Mouse (Mus musculus): ENCODE results near the gene Pcna. TPM values are rescaled to one million over a fixed set of nuclear protein-coding genes. Genes with fewer than 3 reads are reported as not detected.
"Not testable (repeated sequence)": the region's sequence is repeated elsewhere in the genome, so short reads cannot be mapped to it uniquely, and the experiment has no call there.

The Pcna gene
- total RNA-seq (2021), result 10 to 100 TPM; 41.0 to 49.3 TPM

DNA sequence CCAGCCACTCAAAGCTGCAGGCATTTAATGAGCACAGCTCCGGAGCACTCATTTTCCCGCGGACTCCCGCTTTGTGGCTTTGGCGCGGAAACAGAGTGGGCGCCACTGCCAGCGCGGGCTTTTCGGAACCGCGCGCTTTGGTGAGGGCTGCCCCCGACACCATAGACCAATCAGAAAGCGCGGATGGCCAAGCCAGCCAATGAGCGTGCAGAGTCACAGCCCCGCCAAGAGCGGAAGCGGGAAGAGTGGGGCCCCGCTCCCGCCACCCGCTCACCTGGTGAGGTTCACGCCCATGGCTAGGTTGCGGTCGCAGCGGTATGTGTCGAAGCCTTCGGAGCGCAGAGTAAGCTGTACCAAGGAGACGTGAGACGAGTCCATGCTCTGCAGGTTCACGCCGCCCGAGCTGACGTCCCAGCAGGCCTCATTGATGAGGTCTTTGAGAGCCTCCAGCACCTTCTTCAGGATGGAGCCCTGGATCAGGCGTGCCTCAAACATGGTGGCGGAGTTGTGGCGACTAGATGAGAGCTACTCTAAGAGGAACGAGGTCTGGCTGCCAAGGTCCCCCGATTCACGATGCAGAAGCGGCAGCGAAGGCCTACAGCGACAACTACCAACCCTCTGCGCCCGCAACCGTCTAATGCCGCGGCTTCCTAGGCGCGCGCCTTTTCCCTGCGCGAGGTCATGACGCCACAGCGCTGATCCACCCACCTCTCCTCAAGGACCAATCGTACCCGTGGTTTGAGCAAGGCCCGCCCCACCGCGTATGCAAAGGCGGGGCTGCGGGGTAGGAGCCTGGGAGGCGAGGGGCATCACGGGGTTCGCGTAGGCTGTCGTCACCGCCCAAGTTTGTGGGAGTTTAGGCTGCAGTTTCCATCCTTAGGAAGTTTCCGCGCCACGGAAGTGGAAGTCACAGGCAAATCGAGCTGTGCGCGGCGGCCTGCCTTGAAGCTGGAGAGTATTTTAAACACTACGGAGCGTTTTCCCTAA lies at the start of gene Pcna:
Pcna (minus strand) TSS at position 773 of the 987 bp plus-strand sequence.
- intact Hi-C loops (cut with DNase I), result no loop called here
- peak; percentile 95 to 96 for DNase-seq (ENCODE audit: low spot score in 2 of 2)

DNA sequence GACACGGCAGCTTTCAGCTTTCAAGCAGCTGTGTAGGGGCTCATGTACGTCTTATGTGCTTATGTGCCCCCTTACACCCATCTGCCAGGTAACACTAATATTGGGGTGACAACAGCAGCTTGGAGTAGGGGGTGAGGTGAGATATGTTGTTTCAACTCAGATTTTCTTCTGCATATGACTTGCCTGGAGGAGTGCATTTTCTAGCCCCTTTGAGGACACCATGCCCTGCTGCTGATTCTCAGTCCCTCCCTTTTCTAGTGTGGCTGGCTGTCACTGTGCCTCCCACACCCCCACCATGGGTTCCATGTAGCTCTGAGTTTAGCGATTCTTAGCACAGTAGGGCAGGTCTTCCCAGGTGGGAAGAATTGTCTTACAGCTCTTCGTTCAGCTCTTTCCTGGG lies 48.3 kb upstream of the Pcna start:
- intact Hi-C loops (cut with DNase I), result no loop called here
- DNase-seq (ENCODE audit: low spot score in 2 of 2), result peak in 1 of 2 experiments; percentile 1

DNA sequence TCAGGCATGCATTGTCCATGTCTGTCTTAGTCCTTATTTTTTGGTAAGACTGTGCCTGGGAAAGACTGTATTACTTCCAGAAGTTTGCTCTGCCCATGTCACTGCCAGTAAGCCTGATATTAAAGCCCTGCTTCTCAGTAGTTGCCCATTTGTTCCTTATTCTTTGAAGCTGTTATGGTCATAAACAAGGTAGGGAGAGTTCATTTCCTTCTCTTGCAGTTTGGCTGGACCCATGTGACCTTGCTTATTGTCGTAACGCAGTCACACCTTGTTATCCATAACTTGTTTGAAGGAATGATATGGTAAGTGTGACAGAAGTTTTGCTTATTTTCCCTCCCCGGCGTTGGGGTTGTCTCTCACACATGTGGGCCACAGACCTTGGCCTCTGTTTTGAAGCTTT lies 45.1 kb upstream of the Pcna start:
- intact Hi-C loops (cut with DNase I), result loop anchor here (5.0 kb wide), 1 partner anchor 36 kb away; the partner anchor contains the start of gene Cds2
- DNase-seq (ENCODE audit: low spot score in 2 of 2), result no peak

DNA sequence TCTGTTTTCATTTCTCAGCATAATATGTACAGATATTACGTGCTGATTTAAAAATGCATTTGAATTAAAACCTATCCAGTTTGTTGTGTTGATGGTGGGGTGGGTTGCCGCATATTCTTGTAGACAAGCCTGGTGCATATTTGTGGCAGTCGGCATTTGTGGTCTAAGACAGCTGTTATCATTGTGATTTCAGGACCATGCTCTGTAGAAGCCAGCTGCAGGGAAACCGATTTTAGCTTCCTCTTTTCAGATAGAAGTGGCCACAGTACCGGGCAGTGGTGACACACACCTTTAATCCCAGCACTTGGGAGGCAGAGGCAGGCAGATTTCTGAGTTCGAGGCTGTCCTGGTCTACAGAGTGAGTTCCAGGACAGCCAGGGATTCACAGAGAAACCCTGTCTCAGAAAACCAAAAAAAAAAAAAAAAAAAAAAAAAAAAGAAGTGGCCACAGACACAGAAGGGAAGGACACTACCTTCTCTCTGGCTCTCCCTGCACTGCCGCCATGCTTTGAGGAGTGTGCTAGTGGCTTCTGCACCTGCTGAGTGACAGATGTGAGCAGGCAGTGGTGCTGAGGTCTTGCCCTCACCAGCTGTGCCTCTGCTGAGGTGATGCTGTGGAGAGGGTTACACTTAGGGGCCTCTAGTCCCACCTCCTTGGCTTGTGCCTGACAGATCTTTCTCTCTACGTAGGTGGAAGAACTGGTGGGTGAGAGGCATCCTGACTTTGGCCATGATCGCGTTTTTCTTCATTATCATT lies 40.8 kb upstream of the Pcna start:
- no peak for DNase-seq (ENCODE audit: low spot score in 2 of 2)
- intact Hi-C loops (cut with DNase I), result no loop called here

DNA sequence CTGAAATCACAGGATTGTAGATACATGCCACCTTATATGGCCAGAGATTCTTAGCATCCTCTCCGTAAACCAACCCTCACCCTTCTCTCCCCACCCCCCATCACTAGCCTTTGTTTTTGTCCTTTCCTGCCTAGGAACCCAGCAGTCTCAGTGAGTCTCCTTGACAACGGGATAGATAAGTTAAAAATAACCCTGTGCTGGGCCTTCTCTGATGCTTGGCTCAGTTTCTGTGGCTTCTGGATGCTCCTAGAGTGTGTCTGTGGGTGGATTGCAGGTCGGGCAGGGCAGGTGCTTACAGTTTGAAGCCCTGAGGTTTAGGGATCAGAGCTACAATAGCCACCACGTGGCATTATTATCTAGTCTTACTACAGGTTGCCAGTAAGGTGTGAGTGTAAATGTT lies 39.0 kb upstream of the Pcna start:
- DNase-seq (ENCODE audit: low spot score in 2 of 2), result peak in 1 of 2 experiments; percentile 47
- intact Hi-C loops (cut with DNase I), result no loop called here

DNA sequence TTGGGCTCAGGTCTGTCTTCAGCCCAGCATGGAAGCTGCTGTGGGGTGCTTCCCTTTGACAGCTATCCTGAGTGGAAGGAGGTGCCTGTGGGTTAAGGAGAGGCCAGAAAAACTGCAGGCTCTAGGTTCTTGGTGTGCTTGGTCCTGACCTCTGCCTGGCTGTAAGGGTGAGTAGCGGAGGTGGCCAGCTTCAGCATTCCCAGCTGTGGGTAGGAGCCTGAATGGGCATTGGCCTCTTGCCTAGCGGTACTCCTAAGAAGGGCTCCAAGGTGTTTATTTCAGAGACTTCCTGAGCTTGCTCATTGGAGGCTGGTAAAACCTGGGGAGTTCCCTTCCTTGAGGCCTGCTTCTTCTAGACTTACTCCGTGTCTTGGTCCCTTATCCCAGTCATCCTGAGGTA lies 38.2 kb upstream of the Pcna start:
- no peak for DNase-seq (ENCODE audit: low spot score in 2 of 2)
- intact Hi-C loops (cut with DNase I), result no loop called here

DNA sequence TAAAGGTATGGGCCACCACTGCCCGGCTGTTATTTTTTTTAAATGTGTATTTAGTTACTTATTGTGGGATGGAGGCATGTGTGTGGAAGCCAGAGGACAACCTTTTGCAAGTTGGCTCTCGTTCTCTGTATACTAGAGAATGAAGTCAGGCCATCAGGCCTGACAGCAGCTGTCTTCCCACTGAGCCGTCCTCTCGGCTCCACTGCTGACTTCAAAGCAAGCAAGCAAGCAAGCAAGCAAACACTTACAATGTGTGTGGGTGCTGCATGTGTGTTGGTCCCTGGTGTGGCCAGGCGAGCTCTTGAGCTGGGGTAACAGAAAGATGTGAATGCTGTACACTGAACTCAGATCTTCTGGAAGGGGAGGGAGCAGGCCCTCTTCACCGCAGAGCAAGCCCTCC lies 37.7 kb upstream of the Pcna start:
- intact Hi-C loops (cut with DNase I), result no loop called here
- DNase-seq (ENCODE audit: low spot score in 2 of 2), result no peak

DNA sequence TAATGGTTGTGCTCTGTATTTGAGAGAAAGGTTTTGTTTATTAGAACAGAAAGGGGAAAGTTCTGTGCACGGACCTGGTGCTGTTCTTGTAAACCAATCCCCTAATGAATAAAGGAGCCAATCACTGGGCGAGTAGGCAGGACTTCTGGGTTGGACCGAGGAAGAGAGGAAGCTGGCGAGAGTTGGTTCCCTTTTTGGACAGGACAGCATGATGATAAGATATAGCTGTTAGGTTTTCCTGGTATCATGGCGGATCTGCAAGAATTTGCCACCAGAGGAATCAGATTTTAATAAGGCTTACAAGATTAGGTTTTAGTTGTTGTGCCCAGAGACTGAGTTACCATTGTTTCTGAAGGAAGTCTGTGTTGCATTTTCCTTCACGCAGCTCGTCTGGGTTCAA lies 36.1 kb upstream of the Pcna start:
- DNase-seq (ENCODE audit: low spot score in 2 of 2); intact Hi-C loops (cut with DNase I): not testable (repeated sequence)

DNA sequence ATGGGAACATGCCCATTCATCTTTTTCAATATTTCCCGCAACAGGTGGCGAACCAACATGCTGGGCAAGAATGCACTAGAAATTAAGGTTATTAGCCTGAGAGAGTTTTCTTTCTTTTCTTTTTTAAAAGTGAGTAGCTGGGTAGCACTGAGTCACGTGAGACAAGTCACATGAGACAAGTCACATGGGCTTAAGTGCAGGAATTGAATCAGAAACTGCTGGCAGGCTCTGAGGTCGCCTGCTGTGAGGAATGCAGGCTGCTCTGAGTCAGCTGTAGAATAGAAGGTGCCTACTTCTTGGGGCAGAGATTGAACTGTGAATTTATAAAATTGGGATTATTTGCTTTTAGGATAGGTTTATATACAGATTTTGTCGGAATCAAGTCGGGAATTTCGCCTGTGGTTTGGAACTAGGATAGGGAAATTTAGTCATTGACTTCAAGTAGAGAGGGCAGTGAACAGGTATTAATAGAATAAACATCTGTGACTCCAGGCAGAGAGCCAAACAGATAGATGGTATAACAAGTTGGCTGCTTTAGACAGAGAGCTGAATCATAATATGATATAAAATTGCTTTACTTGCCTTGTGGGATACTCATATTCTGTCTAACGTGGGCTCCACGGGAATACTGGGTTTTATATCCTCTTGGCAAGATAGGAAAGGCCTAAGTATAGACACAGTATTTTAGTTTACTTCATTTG lies 33.4 kb upstream of the Pcna start:
- intact Hi-C loops (cut with DNase I), result no loop called here
- DNase-seq (ENCODE audit: low spot score in 2 of 2), result no peak

DNA sequence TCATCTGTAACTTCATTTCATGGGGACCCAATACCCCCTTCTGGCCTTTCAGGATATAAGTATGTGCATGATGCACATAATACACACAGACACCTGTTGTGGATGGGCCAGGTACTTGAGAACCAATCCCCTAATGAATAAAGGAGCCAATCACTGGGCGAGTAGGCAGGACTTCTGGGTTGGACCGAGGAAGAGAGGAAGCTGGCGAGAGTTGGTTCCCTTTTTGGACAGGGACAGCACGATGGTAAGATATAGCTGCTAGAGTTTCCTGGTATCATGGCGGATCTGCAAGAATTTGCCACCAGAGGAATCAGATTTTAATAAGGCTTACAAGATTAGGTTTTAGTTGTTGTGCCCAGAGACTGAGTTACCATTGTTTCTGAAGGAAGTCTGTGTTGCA lies 32.6 kb upstream of the Pcna start:
- DNase-seq (ENCODE audit: low spot score in 2 of 2), result not testable (repeated sequence)

DNA sequence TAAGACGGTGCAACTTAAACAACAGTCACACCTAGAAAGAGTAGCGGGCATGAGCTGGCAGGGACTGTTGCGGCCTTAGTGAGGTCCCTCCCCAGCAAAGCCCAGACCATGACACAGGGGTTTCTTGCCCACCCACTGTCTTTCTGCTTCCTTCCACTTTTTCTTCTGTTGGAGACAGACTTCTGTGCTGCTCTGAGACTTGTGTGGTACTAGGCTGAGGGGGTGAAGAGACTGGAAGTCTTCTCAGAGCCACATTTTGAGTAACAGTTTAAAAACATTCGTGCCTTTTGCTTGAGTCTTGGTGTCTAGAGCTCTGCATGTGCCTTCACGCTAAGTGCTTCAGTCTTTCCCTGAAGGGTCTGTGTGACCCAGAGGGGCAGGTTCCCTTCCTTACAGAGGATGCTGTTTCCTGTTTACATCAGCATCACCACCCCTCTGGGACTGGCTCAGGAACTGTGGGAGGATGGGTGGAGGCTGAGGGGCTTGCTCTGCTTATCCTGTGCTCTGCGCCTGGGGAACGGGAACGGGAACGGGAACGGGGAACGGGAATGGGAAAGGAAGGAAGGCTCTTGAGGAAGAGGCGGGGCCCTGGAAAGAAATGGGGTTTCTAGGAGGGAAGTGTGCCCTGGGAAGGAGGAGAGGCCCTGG lies 31.5 kb upstream of the Pcna start:
- intact Hi-C loops (cut with DNase I), result no loop called here
- DNase-seq (ENCODE audit: low spot score in 2 of 2), result no peak

More for the DNA sequence above, 32.6 kb upstream of the Pcna start:
- intact Hi-C loops (cut with DNase I), result not testable (repeated sequence)

DNA sequence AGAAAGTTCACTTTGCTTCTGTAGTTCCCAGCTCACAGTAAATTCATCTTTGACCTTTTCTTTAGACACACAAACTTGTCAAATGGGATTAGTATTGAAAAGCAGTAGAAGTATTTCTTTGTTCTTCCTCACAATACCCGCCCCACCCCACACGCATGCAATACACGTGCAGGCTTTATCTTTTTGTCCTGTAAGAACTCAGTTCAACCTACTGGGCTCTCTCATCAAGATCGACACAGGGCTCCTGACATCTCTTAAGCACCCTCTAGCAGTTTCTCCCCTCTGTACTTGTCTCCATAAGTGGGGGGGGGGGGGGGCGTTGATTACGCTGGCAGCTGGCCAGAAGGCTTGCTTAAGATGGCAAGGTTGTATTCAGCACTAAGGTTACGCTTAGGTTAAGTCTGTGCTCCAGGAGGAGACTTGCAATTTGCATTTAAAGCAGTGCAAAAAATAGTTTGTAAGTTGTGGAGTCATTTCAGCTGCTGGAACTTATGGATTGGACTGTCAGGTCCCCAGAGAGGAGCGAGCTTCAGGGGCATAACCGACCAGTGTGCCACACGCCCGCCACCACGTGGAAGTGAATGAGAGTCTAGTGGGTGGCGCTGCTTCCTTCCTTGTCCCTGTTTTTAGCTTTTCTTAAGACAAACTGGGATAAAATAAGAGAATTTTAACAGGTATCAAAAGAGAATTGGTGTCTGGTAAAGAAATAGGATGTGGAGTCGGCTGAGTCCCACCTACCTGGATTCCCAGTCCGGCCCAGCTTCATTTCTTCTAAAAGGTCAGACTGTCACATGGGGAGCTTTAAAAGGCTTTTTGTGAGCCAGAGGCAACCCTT lies 30.3 kb upstream of the Pcna start:
- DNase-seq (ENCODE audit: low spot score in 2 of 2), result no peak
- intact Hi-C loops (cut with DNase I), result no loop called here

DNA sequence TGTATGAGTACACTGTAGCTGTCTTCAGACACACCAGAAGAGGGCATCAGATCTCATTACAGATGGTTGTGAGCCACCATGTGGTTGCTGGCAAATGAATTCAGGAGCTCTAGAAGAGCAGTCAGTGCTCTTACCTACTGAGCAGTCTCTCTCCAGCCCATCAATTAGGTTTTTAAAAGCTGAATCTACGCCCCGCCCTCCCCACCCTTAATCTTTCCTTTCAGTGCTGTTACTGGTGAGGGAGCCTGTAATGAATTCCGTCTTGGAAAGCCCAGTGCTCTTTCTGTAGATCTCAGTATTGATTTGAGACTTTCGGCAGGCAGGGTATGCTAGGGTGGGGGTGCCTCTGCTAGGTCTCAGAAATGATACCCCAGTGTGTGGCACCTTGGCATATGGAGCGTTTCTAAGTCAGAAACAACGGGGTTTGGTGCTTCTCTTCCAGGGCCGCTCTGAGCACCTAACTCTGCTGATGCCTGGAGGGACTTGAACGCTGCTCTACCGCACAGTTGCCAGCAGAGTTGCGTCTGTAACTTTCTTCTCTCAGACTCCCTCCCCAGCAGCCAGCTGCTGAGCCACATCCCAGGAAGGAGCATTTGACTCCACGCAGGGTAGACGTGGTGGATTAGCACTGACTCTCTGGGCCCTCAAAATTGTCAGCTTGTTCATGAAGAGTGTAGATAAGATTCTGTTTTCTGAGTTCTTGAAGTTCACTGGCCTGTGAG lies 29.5 kb upstream of the Pcna start:
- no peak for DNase-seq (ENCODE audit: low spot score in 2 of 2)
- intact Hi-C loops (cut with DNase I), result no loop called here

DNA sequence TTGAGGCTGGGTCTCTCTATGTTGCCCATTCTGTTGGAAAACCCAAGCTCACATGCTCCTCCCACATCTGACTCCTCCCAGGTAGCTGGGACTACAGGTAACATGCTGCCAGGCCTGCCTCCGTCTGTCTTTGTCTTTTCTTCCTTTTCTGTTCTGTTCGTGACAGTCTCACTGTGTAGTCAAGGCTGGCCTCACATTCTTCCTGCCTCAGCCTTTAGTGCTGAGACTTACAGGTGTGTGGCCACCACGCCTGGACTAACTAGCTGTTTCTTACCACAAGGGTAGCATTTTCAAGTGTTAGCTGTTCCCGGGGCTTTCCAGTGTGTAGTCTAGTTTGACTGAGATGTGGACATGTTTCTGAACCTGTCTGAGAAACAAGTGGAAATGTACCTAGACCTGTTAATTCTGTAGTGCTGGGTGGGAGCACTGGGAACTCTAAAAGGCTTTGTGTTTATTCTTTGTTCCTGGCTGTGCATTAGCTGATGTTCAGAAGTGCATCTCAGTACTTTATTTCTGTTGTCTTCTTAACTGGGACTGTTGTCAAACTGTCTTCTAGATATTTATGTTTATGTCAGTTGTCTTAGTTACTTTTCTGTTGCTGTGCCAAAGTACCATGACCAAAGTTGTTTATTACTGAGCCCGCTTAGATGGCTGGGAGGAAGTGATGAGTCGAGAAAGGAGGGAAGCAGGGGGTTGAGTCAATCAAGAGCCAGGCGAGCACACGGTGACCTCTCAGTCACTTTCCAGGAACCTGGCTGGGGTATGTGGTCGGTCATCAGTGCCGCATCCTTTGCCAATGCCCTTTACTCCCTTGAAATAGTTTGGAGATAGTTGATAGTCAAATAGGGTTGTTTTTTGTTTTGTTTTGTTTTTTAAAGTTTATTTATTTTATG lies 28.7 kb upstream of the Pcna start:
- intact Hi-C loops (cut with DNase I), result no loop called here
- no peak for DNase-seq (ENCODE audit: low spot score in 2 of 2)

DNA sequence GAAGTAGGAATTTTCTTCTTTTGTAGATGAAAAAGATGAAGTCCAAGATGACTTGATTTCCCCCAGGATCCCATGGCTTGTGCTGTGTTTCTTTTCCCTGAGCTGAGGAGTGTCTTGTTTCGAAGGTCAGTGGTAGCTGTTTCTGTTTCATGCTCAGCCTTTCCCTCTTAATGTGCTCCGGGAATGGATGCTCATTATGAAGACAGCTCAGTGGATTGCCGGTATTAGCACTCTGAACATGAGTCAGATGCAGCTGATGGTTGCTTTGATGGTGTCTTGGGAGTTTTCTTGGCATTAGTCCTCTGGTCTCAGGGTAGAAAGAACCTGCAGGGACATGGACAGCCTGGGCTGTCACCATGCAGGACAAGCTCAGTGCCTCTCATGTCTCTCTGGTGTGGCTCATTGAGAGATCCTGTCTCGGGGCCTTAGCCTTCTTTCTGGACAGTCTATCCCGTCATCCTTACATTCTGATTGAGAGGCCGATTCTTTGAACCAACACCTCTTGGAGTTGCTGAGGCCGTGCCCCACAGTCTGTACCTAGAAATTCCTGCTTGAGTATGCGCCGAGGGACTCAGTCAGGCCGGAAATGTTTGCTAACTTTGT lies 27.5 kb upstream of the Pcna start:
- intact Hi-C loops (cut with DNase I), result no loop called here

DNA sequence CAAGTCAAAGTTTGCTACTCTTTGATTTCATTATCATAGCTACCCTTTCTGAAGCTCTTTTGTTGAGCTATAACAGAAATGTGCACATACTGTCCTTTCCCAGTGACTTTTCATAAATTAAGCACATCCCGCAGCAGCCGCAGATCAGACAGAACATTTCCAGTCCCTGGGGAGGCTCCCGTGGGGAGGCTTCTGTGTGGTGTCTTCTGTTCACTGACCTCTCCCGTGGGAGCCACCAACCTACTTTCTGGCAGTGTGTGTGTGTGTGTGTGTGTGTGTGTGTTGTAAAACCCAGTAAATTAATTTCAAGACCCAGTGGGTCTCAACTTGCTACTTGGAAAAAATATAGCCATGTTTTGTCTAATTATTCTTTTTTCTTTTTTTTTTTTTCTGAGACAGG lies 26.9 kb upstream of the Pcna start:
- intact Hi-C loops (cut with DNase I), result no loop called here
- no peak for DNase-seq (ENCODE audit: low spot score in 2 of 2)

More for the DNA sequence above, 27.5 kb upstream of the Pcna start:
- DNase-seq (ENCODE audit: low spot score in 2 of 2), result no peak

Measured in left cerebral cortex, postnatal 36 days (tissue).